ENCODE assay signal across 8 mouse cellular contexts in genomic region chr7:25317446-25317999, GRCm38 (mm10). TPM values are rescaled to one million over a fixed set of nuclear protein-coding genes. Genes with fewer than 3 reads are reported as not detected.
DNase-seq lines count a peak whose midpoint lies in the region; ATAC-seq and TF ChIP-seq lines count a peak whose summit lies in the region.

No protein-coding gene starts in this region.

- H3K9ac ChIP-seq in forebrain, embryonic 14.5 days (ENCODE audit: low read length): peak overlapping the region; percentile 88
- peak overlapping the region; percentile 69 for H3K9ac ChIP-seq in limb, embryonic 14.5 days (ENCODE audit: low read depth, low read length, severe bottlenecking)

- peaks cover 14% of the 10 kb centered on the region for H3K4me1 ChIP-seq in forebrain, embryonic 14.5 days (ENCODE audit: control insufficient read depth, insufficient read depth, low read length)
- peaks cover 21% of the 10 kb centered on the region for H3K4me1 ChIP-seq in limb, embryonic 14.5 days (ENCODE audit: control insufficient read depth, insufficient read depth, low read length)
- H3K4me1 ChIP-seq in olfactory bulb, adult 2 months (ENCODE audit: control insufficient read depth, insufficient read depth, low read length): peaks cover 24% of the 10 kb centered on the region

- H3K27me3 ChIP-seq in forebrain, embryonic 14.5 days (replicated peaks; ENCODE audit: control insufficient read depth, insufficient read depth, low read length): peaks cover 27% of the 10 kb centered on the region
- H3K27me3 ChIP-seq in limb, embryonic 14.5 days (ENCODE audit: control insufficient read depth, insufficient read depth, low read length): peaks cover 27% of the 10 kb centered on the region

- no peaks in the 10 kb centered on the region for H3K36me3 ChIP-seq in forebrain, embryonic 14.5 days (ENCODE audit: control insufficient read depth, insufficient read depth, low read length)
- no peaks in the 10 kb centered on the region for H3K36me3 ChIP-seq in limb, embryonic 14.5 days (ENCODE audit: control insufficient read depth, insufficient read depth, low read length)

- H3K4me3 ChIP-seq in layer of hippocampus, adult 2 months: peak overlapping the region; percentile 77
- peak overlapping the region; percentile 57 for H3K4me3 ChIP-seq in forebrain, embryonic 14.5 days (ENCODE audit: low read depth, low read length)
- H3K4me3 ChIP-seq in limb, embryonic 14.5 days (replicated peaks; ENCODE audit: low read length): peak overlapping the region; percentile 70
- H3K4me3 ChIP-seq in olfactory bulb, adult 2 months (ENCODE audit: insufficient read depth, low read depth, low read length): peak overlapping the region; percentile 69

- peak overlapping the region; percentile 98 for H3K4me2 ChIP-seq in forebrain, embryonic 14.5 days (ENCODE audit: low read length)
- peak overlapping the region; percentile 98 for H3K4me2 ChIP-seq in limb, embryonic 14.5 days (replicated peaks; ENCODE audit: low read depth, low read length, severe bottlenecking)

- DNase-seq in layer of hippocampus, adult 2 months (ENCODE audit: low spot score in 2 of 2): no peak
- no peak for DNase-seq in layer of hippocampus, postnatal 14 days (ENCODE audit: low spot score in 2 of 2)
- DNase-seq in adrenal gland, postnatal 36 days: peak; percentile 64 to 66
- DNase-seq in forebrain, embryonic 14.5 days (ENCODE audit: low spot score): no peak
- no peak for DNase-seq in limb, embryonic 14.5 days (ENCODE audit: low spot score)
- DNase-seq in layer of hippocampus, postnatal 10 days (ENCODE audit: low spot score in 2 of 2): no peak
- no peak for DNase-seq in layer of hippocampus, adult 9-10 months (ENCODE audit: low spot score)

- H3K9me3 ChIP-seq in forebrain, embryonic 14.5 days (replicated peaks; ENCODE audit: control insufficient read depth, low read length): no peaks in the 10 kb centered on the region
- H3K9me3 ChIP-seq in limb, embryonic 14.5 days (ENCODE audit: control insufficient read depth, low read length): no peaks in the 10 kb centered on the region

- WGBS in forebrain, embryonic 14.5 days: 14% methylated on average over 21 of the region's 21 CpGs
- WGBS in limb, embryonic 14.5 days: 12% methylated on average over 21 of the region's 21 CpGs
- 5% methylated on average over 21 of the region's 21 CpGs for WGBS in olfactory bulb, adult 2 months

- no peak for TF ChIP-seq POLR2A in limb, embryonic 14.5 days (IDR thresholded peaks at IDR 0.05; ENCODE audit: borderline replicate concordance, extremely low read depth, insufficient read depth, insufficient read length)
- TF ChIP-seq POLR2A in olfactory bulb, adult 2 months (IDR thresholded peaks at IDR 0.05; ENCODE audit: insufficient read depth, low read depth, low read length): no peak

- peak overlapping the region; percentile 94 for H3K27ac ChIP-seq in layer of hippocampus, adult 2 months
- peak overlapping the region; percentile 86 for H3K27ac ChIP-seq in forebrain, embryonic 14.5 days (ENCODE audit: low read depth, low read length)
- H3K27ac ChIP-seq in limb, embryonic 14.5 days (replicated peaks; ENCODE audit: low read depth, low read length): peak overlapping the region; percentile 81
- peak overlapping the region; percentile 13; the same call in 1 of the 2 replicates for H3K27ac ChIP-seq in olfactory bulb, adult 2 months (ENCODE audit: insufficient read depth, low read depth, low read length)

- ATAC-seq in forebrain, embryonic 14.5 days: no peak
- ATAC-seq in limb, embryonic 14.5 days (ENCODE audit: low FRiP score, low read depth): no peak

- no peak for TF ChIP-seq CTCF in layer of hippocampus, adult 2 months (conservative IDR thresholded peaks at IDR 0.05)
- no peak for TF ChIP-seq CTCF in olfactory bulb, adult 2 months (IDR thresholded peaks at IDR 0.05; ENCODE audit: insufficient read depth, low read depth, low read length)

RNA-seq across cellular contexts. Expression of gene Megf8, which starts 0.6 kb away (rescaled TPM):
- 100 to 1,000 TPM in 1 of 2 experiments, 10 to 100 TPM in 1; 96.9 to 100 TPM for total RNA-seq in layer of hippocampus, adult 2 months (2021)
- total RNA-seq in layer of hippocampus, postnatal 14 days (2021): 10 to 100 TPM; 86.7 to 87.9 TPM
- total RNA-seq in adrenal gland, postnatal 36 days (2021): 10 to 100 TPM; 43.7 to 51.3 TPM
- 13.3 and 17.5 TPM in 2 replicates for polyA plus RNA-seq in forebrain, embryonic 14.5 days (2014; fragmentation: Nextera tagmentation; extraction: Ambion mirVana)
- polyA plus RNA-seq in limb, embryonic 14.5 days (2012; rRNA removed): 45.1 and 61.2 TPM in 2 replicates
- 16.5 and 19.9 TPM in 2 replicates for polyA plus RNA-seq in limb, embryonic 14.5 days (2014; fragmentation: Nextera tagmentation; extraction: Ambion mirVana)
- polyA plus RNA-seq in olfactory bulb, adult 2 months (2012; ENCODE audit: insufficient read depth, insufficient read length, low replicate concordance, missing spikeins): not detected in 2 replicates
- 10 to 100 TPM; 79.7 to 87.1 TPM for total RNA-seq in layer of hippocampus, postnatal 10 days (2021)

RNA-seq across cellular contexts. Expression of gene Tmem145, which starts 11.6 kb away (rescaled TPM):
- total RNA-seq in layer of hippocampus, adult 2 months (2021): 10 to 100 TPM; 27.4 to 27.8 TPM
- total RNA-seq in layer of hippocampus, postnatal 14 days (2021): 10 to 100 TPM; 43.2 to 46.9 TPM
- 1 to 10 TPM; 1.5 to 1.6 TPM for total RNA-seq in adrenal gland, postnatal 36 days (2021)
- 14.5 and 25.5 TPM in 2 replicates for polyA plus RNA-seq in forebrain, embryonic 14.5 days (2014; fragmentation: Nextera tagmentation; extraction: Ambion mirVana)
- polyA plus RNA-seq in limb, embryonic 14.5 days (2012; rRNA removed): 4.4 and 7.9 TPM in 2 replicates
- polyA plus RNA-seq in limb, embryonic 14.5 days (2014; fragmentation: Nextera tagmentation; extraction: Ambion mirVana): 0.80 and 2.2 TPM in 2 replicates
- polyA plus RNA-seq in olfactory bulb, adult 2 months (2012; ENCODE audit: insufficient read depth, insufficient read length, low replicate concordance, missing spikeins): not detected in 2 replicates
- total RNA-seq in layer of hippocampus, postnatal 10 days (2021): 10 to 100 TPM; 66.4 to 70.3 TPM

RNA-seq across cellular contexts. Expression of gene Prr19, which starts 16.3 kb away (rescaled TPM):
- total RNA-seq in layer of hippocampus, adult 2 months (2021): not detected
- total RNA-seq in layer of hippocampus, postnatal 14 days (2021): not detected
- total RNA-seq in adrenal gland, postnatal 36 days (2021): not detected
- polyA plus RNA-seq in forebrain, embryonic 14.5 days (2014; fragmentation: Nextera tagmentation; extraction: Ambion mirVana): 1.8 and 2.2 TPM in 2 replicates
- 0.99 and 1.1 TPM in 2 replicates for polyA plus RNA-seq in limb, embryonic 14.5 days (2012; rRNA removed)
- polyA plus RNA-seq in limb, embryonic 14.5 days (2014; fragmentation: Nextera tagmentation; extraction: Ambion mirVana): 0.44 and 0.53 TPM in 2 replicates
- not detected in 2 replicates for polyA plus RNA-seq in olfactory bulb, adult 2 months (2012; ENCODE audit: insufficient read depth, insufficient read length, low replicate concordance, missing spikeins)
- total RNA-seq in layer of hippocampus, postnatal 10 days (2021): under 1 TPM; 0.27 to 0.30 TPM

RNA-seq across cellular contexts. Expression of gene Pafah1b3, which starts 19.7 kb away (rescaled TPM):
- total RNA-seq in layer of hippocampus, adult 2 months (2021): 10 to 100 TPM; 16.9 to 21.0 TPM
- total RNA-seq in layer of hippocampus, postnatal 14 days (2021): 10 to 100 TPM; 35.3 to 37.1 TPM
- 10 to 100 TPM; 32.7 to 34.0 TPM for total RNA-seq in adrenal gland, postnatal 36 days (2021)
- 574 and 635 TPM in 2 replicates for polyA plus RNA-seq in forebrain, embryonic 14.5 days (2014; fragmentation: Nextera tagmentation; extraction: Ambion mirVana)
- polyA plus RNA-seq in limb, embryonic 14.5 days (2012; rRNA removed): 266 and 343 TPM in 2 replicates
- polyA plus RNA-seq in limb, embryonic 14.5 days (2014; fragmentation: Nextera tagmentation; extraction: Ambion mirVana): 234 and 252 TPM in 2 replicates
- not detected in 2 replicates for polyA plus RNA-seq in olfactory bulb, adult 2 months (2012; ENCODE audit: insufficient read depth, insufficient read length, low replicate concordance, missing spikeins)
- total RNA-seq in layer of hippocampus, postnatal 10 days (2021): 10 to 100 TPM; 63.0 to 67.6 TPM

RNA-seq across cellular contexts. Expression of gene Cic, which starts 50.0 kb away (rescaled TPM):
- 100 to 1,000 TPM; 218 to 225 TPM for total RNA-seq in layer of hippocampus, adult 2 months (2021)
- 100 to 1,000 TPM; 209 to 228 TPM for total RNA-seq in layer of hippocampus, postnatal 14 days (2021)
- 100 to 1,000 TPM in 1 of 2 experiments, 10 to 100 TPM in 1; 94.8 to 116 TPM for total RNA-seq in adrenal gland, postnatal 36 days (2021)
- polyA plus RNA-seq in forebrain, embryonic 14.5 days (2014; fragmentation: Nextera tagmentation; extraction: Ambion mirVana): 37.4 and 38.7 TPM in 2 replicates
- polyA plus RNA-seq in limb, embryonic 14.5 days (2012; rRNA removed): 155 and 206 TPM in 2 replicates
- polyA plus RNA-seq in limb, embryonic 14.5 days (2014; fragmentation: Nextera tagmentation; extraction: Ambion mirVana): 48.9 and 58.1 TPM in 2 replicates
- polyA plus RNA-seq in olfactory bulb, adult 2 months (2012; ENCODE audit: insufficient read depth, insufficient read length, low replicate concordance, missing spikeins): 41.9 TPM in 1 of 2 replicates, not detected in the other
- total RNA-seq in layer of hippocampus, postnatal 10 days (2021): 100 to 1,000 TPM; 234 to 267 TPM

Comparison
In these comparisons a context has a peak if more than half of its experiments do, and no peak if none do; other contexts are left out.
1. DNase-seq: peak in adrenal gland, postnatal 36 days (2 of 2); none in layer of hippocampus, adult 2 months (0 of 2), layer of hippocampus, postnatal 14 days (0 of 2), forebrain, embryonic 14.5 days (single experiment), limb, embryonic 14.5 days (single experiment), layer of hippocampus, postnatal 10 days (0 of 2) and layer of hippocampus, adult 9-10 months (single experiment).
2. H3K27ac ChIP-seq: peak in every context shown above with its lines; median percentile 94 in layer of hippocampus, adult 2 months; 86 in forebrain, embryonic 14.5 days; 81 in limb, embryonic 14.5 days; 13 in olfactory bulb, adult 2 months.
3. RNA of gene Tmem145, which starts 11.6 kb away (total RNA-seq): 66.4 to 70.3 TPM in layer of hippocampus, postnatal 10 days, 43.2 to 46.9 TPM in layer of hippocampus, postnatal 14 days and 27.4 to 27.8 TPM in layer of hippocampus, adult 2 months; 1.5 to 1.6 TPM in adrenal gland, postnatal 36 days; every median in the first group is over 10 times any median in the second.
4. Peak in every context shown above with its lines, with median percentiles within 50 percentile points of each other: H3K4me3 ChIP-seq.